9 mouse cellular contexts compared by ENCODE assay signal in the genomic region with DNA sequence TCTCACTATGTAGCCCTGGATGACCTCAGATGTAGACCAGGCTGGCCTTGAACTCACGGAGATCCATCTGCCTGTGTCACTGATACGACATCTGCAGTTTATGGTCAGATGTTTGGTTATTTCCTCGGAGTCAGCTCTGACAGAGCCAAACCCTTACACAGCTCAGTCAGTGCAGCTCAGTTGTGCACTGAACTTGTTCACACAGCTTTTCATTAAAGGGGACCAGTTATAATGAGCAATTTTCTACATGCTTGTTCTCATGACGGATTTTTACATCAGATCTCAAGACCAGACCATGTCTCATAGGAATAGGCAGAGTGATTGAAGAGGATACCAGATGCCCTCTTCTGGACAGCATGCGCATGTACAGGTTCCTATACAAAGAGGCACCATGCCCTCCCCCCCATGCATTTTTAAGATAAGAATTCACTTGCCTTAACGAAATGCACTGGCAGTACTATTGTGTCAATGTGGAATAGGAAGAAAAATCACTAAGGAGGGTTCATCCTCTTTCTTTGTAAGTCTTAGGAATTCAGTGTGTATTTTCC. TPM values are rescaled to one million over a fixed set of nuclear protein-coding genes. Genes with fewer than 3 reads are reported as not detected.
DNase-seq lines count a peak whose midpoint lies in the region; ATAC-seq lines count a peak whose summit lies in the region.
"Had no signal": no experiment of that assay in that cellular context is flagged by ENCODE, and none has a peak within 500 bp of the region (broad histone marks: within the 10 kb centered on the region; RNA-seq: fewer than 3 reads in every experiment).

No protein-coding gene starts in this region.

- 62% methylated on average over 6 of the region's 6 CpGs for WGBS in kidney, embryonic 14.5 days
- 64% methylated on average over 6 of the region's 6 CpGs for WGBS in kidney, embryonic 15.5 days

- no peak overlapping the region for H3K4me3 ChIP-seq in kidney, embryonic 14.5 days (ENCODE audit: low read length)
- no peak overlapping the region for H3K4me3 ChIP-seq in kidney, embryonic 15.5 days (replicated peaks)
- H3K4me3 ChIP-seq: limb, embryonic 15.5 days had no signal

- ATAC-seq in kidney, embryonic 14.5 days (ENCODE audit: low FRiP score, low TSS enrichment): 0 out of 2 replicates have a peak, but pooled peaks have one; percentile 48
- ATAC-seq in kidney, embryonic 15.5 days (replicated peaks; ENCODE audit: low FRiP score): no peak; the same call in 1 of the 2 replicates

- H3K27ac ChIP-seq in kidney, embryonic 14.5 days (ENCODE audit: low read depth, low read length): no peak overlapping the region
- H3K27ac ChIP-seq in kidney, embryonic 15.5 days: no peak overlapping the region
- H3K27ac ChIP-seq: limb, embryonic 15.5 days had no signal

- no peaks in the 10 kb centered on the region for H3K36me3 ChIP-seq in kidney, embryonic 14.5 days (ENCODE audit: control insufficient read depth, insufficient read depth, low read length)
- H3K36me3 ChIP-seq in kidney, embryonic 15.5 days: no peaks in the 10 kb centered on the region
- H3K36me3 ChIP-seq: limb, embryonic 15.5 days had no signal

- H3K9me3 ChIP-seq in kidney, embryonic 14.5 days (ENCODE audit: control insufficient read depth, low read length): no peaks in the 10 kb centered on the region
- H3K9me3 ChIP-seq in kidney, embryonic 15.5 days (replicated peaks): no peaks in the 10 kb centered on the region
- H3K9me3 ChIP-seq: limb, embryonic 15.5 days had no signal

- H3K4me1 ChIP-seq in kidney, embryonic 14.5 days (ENCODE audit: control insufficient read depth, insufficient read depth, low read length): no peaks in the 10 kb centered on the region
- H3K4me1 ChIP-seq in kidney, embryonic 15.5 days: no peaks in the 10 kb centered on the region
- H3K4me1 ChIP-seq: limb, embryonic 15.5 days had no signal

- H3K9ac ChIP-seq in kidney, embryonic 14.5 days (ENCODE audit: low read depth, low read length): no peak overlapping the region
- no peak overlapping the region for H3K9ac ChIP-seq in kidney, embryonic 15.5 days
- H3K9ac ChIP-seq: limb, embryonic 15.5 days had no signal

- peak; percentile 60 for DNase-seq in ES-CJ7 (ENCODE audit: low read depth, low spot score)
- peak; percentile 8 for DNase-seq in adipocyte (ENCODE audit: low spot score)
- DNase-seq in induced T-regulatory cell, adult 2 months (ENCODE audit: low read depth): peak; percentile 53
- DNase-seq in retina, embryonic 14.5 days (ENCODE audit: low spot score): peak; percentile 27
- no peak for DNase-seq in cerebellum, postnatal 4 days (ENCODE audit: low spot score in 2 of 2)
- no peak for DNase-seq in heart, adult 8-10 months (ENCODE audit: low spot score)

- H3K27me3 ChIP-seq in kidney, embryonic 14.5 days (ENCODE audit: control insufficient read depth, insufficient read depth, low read length): no peaks in the 10 kb centered on the region
- no peaks in the 10 kb centered on the region for H3K27me3 ChIP-seq in kidney, embryonic 15.5 days
- H3K27me3 ChIP-seq: limb, embryonic 15.5 days had no signal

- no peak overlapping the region for H3K4me2 ChIP-seq in kidney, embryonic 14.5 days (replicated peaks; ENCODE audit: low read depth, low read length)
- no peak overlapping the region for H3K4me2 ChIP-seq in kidney, embryonic 15.5 days
- H3K4me2 ChIP-seq: limb, embryonic 15.5 days had no signal

RNA-seq across cellular contexts. Expression of gene Havcr1, which starts 1.6 kb away (rescaled TPM):
- 0.34 TPM in 1 of 2 replicates, not detected in the other for polyA plus RNA-seq in kidney, embryonic 14.5 days (2014; fragmentation: Nextera tagmentation; extraction: Ambion mirVana)
- polyA plus RNA-seq in kidney, embryonic 15.5 days (2015; fragmentation: Nextera tagmentation; extraction: Ambion mirVana): 0.36 and 0.45 TPM in 2 replicates
- not detected for total RNA-seq in heart, adult 8-10 months (2022)

RNA-seq across cellular contexts. Expression of gene Timd2, which starts 26.5 kb away (rescaled TPM):
- polyA plus RNA-seq in kidney, embryonic 14.5 days (2014; fragmentation: Nextera tagmentation; extraction: Ambion mirVana): not detected in 2 replicates
- 0.81 and 1.7 TPM in 2 replicates for polyA plus RNA-seq in kidney, embryonic 15.5 days (2015; fragmentation: Nextera tagmentation; extraction: Ambion mirVana)
- not detected for total RNA-seq in heart, adult 8-10 months (2022)

Comparison
In these comparisons a context has a peak if more than half of its experiments do, and no peak if none do; other contexts are left out.
1. DNase-seq: peak in ES-CJ7 (single experiment), adipocyte (single experiment), induced T-regulatory cell, adult 2 months (single experiment) and retina, embryonic 14.5 days (single experiment); none in cerebellum, postnatal 4 days (0 of 2) and heart, adult 8-10 months (single experiment).